Mouse (Mus musculus) left cerebral cortex, postnatal 14 days (tissue): ENCODE data around the gene Myo18a. TPM values are rescaled to one million over a fixed set of nuclear protein-coding genes. Genes with fewer than 3 reads are reported as not detected.

Source experiments
- DNase-seq, 2 experiments: peaks; one replicate each; pipeline ENCODE4 v3.0.0; 2021 to 2022; ENCODE audit warnings: low spot score in 2 of 2, mixed read lengths in 1 of 2
- intact Hi-C: fragments of 180-260 bp; cut with DNase I; formaldehyde crosslinking; loops from one replicate; pipeline ENCODE4 v1.15.1; 2025
- total RNA-seq, 2 experiments: library from RNA; stranded (reverse); gene quantifications; 2 replicates each; pipeline ENCODE4 v1.2.3; 2021

The Myo18a gene
- total RNA-seq, 2 experiments from 2014 or later, result 151 to 169 TPM

GRCm38 (mm10) chr11:77852195-77852594 lies 89.1 kb downstream of the Myo18a start:
- DNase-seq, result no peak
- intact Hi-C loops, result no loop called here

DNA sequence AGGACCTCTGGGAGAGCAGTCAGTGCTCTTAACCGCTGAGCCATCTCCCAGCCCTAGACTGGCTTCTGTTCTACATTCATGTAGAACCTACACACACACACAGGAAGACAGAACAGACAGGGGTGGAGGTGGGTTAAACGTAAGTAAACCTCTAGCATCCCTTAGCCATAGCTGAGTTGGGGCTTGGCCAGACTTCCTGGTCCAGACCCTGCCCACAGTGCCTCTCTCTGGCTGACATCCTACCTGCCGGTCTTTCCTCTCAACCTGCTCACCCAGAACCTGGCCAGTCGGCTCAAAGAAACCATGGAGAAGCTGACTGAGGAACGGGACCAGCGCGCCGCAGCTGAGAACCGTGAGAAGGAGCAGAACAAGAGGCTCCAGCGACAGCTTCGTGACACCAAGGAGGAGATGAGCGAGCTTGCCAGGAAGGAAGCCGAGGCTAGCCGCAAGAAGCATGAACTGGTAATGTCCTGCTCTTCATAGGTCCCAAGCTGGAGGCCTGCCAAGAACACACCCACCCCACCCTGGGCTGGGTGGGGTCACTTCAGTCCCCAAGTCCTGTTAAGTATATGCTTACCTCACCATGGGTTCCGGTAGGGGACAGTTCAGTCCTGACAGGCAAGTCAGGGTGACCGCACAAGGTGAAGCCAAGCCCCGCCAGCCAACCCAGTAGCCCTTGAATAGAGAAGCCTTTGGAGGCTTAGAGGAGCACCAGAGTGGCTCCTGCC lies 90.1 kb downstream of the Myo18a start:
- no peak for DNase-seq
- intact Hi-C loops, result no loop called here

- no peak for DNase-seq
- intact Hi-C loops, result no loop called here
Measured at GRCm38 (mm10) chr11:77854641-77855040, 91.6 kb downstream of the Myo18a start.

DNA sequence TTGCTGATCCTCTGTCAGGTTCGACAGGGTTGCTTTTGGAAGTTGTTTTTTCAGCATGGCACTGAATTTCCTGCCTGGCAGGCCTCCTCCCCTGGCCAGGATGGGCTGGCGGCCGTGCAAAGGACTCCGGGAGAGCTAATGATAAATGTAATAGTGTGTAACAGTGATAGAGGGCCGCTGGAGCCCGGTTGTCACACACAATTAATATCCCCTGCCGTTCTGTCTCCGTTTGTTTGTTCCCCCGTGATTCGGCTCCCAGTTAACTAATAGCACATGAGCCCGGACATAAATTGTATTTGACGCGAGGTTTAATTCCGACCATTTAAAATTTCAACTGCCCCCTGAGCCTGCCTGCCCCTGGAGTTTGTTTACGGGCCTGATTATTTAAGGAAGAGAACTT lies 92.3 kb downstream of the Myo18a start:
- no peak for DNase-seq
- intact Hi-C loops, result no loop called here

DNA sequence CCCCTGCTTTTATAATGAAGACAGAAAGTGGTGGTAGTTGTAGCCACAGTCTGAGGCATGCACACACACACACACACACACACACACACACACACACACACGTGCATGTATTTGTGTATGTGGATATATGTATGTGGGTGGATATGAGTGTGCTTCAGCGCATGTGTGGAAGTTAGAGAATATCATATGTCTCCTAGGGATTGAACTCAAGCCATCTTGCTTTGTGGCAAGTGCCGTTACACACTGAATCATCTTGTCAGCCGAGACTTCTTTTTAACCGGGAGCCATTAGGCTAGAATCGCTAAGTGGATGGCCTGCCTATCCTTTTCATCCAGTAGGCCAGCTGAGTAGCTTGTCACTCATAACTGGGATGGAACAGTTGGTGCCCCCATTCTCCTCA lies 94.0 kb downstream of the Myo18a start:
- peak in 1 of 2 experiments; percentile 65 for DNase-seq
- intact Hi-C loops, result no loop called here

DNA sequence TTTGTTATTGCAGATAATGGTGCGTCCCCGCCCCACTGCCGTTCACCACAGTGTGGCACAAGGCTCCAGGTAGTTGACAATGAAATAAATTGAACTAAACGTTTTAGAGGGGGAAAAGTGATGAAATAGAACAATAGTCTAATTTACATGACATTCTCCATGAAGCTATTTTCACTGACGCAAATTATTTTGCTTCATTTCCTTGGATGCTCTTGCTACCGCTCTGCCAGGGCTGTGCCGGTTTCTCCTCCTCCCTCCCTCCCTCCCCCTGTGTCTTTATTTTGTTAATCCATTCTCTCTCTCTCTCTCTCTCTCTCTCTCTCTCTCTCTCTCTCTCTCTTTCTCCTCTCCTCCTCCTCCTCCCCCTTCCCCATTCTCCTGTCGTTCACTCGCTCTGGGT lies 95.5 kb downstream of the Myo18a start:
- no peak for DNase-seq
- intact Hi-C loops, result no loop called here

DNA sequence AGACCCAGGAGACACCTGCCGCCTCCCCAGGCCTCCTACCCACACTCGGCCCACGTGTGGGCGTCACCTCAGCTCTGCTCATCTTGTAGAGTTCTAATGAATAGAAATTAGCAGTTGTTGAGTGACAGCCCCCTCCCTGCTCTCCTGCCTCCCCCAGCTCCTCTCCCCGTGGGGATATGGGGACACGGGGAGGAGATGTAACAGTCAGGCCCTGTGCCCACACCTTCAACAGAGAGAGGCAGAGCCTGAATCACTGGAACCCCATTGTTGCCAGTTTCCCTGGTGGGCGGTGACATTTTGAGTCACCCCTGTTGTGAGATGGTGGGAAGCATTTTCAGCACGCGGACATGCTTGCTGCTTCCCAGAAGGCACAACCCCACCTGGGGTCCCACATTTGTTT lies 97.9 kb downstream of the Myo18a start:
- peak in 1 of 2 experiments; percentile 55 for DNase-seq
- intact Hi-C loops, result no loop called here

DNA sequence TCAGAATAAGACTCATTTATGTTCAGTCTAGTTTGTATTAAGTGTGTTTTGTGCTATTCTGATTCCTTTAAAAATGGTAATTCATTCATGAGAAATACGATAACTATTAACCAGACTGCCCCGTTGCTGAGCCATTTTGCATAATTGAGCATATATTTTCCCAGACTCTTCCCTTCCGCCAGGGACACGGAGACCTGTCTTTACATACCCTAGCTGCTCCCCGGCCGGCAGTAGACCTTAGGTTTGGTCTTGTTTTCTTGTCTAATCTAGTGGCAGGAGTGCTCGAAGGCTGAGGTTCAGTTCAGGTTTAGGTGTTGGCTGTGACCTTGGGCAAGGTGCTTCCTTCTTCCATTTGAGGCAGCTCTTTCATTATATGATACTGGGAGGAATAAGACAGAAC lies 99.8 kb downstream of the Myo18a start:
- intact Hi-C loops, result no loop called here

GRCm38 (mm10) chr11:77864771-77865170 lies 101.7 kb downstream of the Myo18a start:
- intact Hi-C loops, result no loop called here
- no peak for DNase-seq

More for the DNA sequence above, 99.8 kb downstream of the Myo18a start:
- no peak for DNase-seq

GRCm38 (mm10) chr11:77867419-77868083 lies 104.5 kb downstream of the Myo18a start:
- intact Hi-C loops, result no loop called here
- no peak for DNase-seq

DNA sequence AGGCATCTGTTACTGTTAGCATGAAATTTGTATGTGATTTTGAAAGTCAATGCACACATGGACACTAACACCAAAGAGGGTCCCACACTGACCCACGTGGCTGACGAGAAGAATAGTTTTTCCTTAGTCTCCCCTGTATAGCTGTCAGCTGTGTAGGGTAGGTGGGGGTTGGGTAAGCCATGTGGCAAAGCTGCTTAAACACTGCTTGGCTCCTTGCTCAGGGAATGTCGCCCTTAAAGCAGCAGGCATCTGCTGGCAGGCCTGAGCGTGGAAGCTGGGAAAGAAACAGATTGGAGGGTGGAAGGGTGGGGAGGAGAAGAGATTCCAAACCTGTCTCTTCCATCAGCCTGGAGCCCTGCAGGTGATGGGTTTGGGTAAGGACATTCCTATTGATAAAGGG lies 108.4 kb downstream of the Myo18a start:
- peak; percentile 79 to 86 for DNase-seq
- intact Hi-C loops, result no loop called here

- peak; percentile 68 to 78 for DNase-seq
- intact Hi-C loops, result no loop called here
Measured at GRCm38 (mm10) chr11:77872236-77872635, 109.2 kb downstream of the Myo18a start.

GRCm38 (mm10) chr11:77872685-77873084 lies 109.6 kb downstream of the Myo18a start:
- DNase-seq, result no peak
- intact Hi-C loops, result no loop called here

- intact Hi-C loops, result no loop called here
- DNase-seq, result no peak
Measured at GRCm38 (mm10) chr11:77873116-77873515, 110.1 kb downstream of the Myo18a start.

- no peak for DNase-seq
- intact Hi-C loops, result no loop called here
Measured at GRCm38 (mm10) chr11:77874685-77875231, 111.7 kb downstream of the Myo18a start.

DNA sequence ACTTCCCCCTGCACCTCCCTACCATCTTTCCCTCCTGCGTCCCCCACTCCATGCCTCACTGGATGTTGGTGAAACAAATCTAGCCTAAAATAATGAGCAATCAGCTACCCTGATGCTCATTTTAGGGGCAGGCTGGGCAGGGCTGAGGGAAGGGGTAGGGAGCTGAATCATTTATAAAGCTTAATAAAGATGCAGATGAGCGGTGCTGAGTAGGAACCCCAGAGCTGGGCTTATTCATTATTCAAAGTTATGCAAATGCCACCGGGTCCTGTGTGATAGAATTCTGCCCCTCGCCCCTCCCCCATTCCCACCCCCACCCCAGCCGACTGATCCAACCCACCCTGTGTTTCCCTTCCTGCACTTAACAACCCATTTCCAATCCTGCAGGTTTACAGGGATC lies 112.2 kb downstream of the Myo18a start:
- no peak for DNase-seq
- intact Hi-C loops, result no loop called here

DNA sequence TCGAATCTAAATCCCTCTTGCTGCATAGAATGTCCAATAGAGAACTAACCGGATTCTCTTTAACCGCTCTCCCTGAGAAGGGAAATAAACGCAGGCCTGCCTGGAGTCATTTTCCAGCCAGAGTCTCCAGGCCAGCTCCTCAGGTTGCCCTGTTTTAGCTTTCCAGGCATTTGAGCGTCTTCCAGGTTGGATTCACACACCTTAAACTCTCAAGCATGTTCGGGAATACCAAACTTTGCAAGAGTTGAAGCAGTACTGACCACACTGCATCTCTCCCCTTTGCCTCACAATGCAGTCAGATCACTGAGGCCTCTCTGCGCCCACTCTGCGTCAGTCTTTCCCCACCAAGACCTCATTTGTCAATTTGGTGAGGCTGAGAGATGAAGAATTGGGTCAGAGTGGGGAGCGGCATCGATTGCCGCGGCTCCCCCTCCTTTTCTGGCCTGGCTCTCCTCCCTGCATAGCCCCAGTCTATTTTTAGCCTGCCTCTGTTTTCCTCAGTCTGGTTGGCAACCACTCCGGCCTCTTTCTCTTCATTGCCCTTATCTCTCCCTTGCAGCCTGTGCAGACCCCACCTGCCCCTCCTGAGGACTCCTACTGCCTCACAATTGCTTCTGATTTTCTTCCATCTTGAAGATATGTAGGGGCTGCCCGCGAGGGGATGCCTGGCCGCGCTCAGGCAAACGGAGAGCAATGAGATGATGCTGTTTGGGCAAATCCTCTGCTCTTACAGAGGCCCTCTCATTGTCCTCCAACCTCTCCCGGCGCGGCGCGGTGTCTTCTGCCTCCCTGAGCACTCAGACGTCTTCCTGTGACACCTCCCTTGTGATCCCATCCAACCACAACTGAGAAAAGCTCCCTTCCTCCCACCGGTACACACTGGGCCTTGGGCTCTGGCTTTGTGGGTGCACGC lies 113.1 kb downstream of the Myo18a start:
- intact Hi-C loops, result no loop called here
- no peak for DNase-seq

GRCm38 (mm10) chr11:77876760-77877148 lies 113.7 kb downstream of the Myo18a start:
- intact Hi-C loops, result no loop called here
- no peak for DNase-seq

DNA sequence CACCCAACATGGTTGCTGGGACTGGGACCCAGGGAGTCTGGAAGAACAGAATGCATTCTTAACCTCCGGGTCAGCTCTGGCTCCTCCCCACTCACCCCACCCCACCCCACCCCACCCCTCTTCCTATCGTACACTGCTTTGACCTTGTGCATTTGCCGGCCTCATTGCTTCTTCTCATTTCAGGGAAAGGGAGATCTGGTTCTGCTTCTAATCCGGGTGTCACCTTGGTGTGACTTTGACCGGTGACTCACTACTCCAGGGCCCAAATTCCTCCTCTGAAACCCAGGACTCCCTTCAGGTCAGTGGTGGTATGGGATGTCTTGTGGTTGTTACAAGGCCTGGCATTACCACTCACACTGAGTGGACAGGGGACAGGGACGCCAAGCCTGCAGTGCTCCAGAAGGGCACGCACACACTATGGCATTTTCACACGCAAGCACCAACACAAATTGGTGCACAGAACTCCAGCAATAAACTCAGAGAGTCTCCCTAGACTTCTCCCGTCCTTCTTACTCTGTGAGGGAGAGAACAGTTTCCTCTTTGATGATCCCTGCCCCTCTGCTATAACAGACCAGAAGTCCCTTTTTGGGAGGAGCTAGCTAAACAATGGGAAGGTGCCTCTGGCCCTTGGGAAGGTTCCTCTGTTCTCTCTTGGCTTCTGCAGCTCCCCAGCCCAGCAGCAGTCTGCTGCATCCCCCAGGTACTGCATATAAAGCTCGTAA lies 121.6 kb downstream of the Myo18a start:
- DNase-seq, result no peak
- intact Hi-C loops, result no loop called here
